Mouse (Mus musculus) embryo, embryonic 11 days (tissue): Measurements from ENCODE around the gene Cldn15.
"Not testable (repeated sequence)": the region's sequence is repeated elsewhere in the genome, so short reads cannot be mapped to it uniquely, and the experiment has no call there.

Experiments used
- DNase-seq: peaks from one replicate; pipeline ENCODE4 v3.0.0-alpha.2; 2015

Cldn15 gene

GRCm38 (mm10) chr5:136949551-136950336 is 16.7 kb upstream of the Cldn15 start:
- DNase-seq, result not testable (repeated sequence)

GRCm38 (mm10) chr5:136950521-136950920 is 15.9 kb upstream of the Cldn15 start:
- no peak for DNase-seq

- DNase-seq, result no peak
Measured at GRCm38 (mm10) chr5:136952153-136952552, 14.3 kb upstream of the Cldn15 start.

- DNase-seq, result peak; percentile 100
Measured at GRCm38 (mm10) chr5:136953015-136953414, 13.4 kb upstream of the Cldn15 start, which contains the start of gene Fis1. Gene Fis1, plus strand, starts transcription at chr5:136953275.

GRCm38 (mm10) chr5:136953440-136953951 is 12.9 kb upstream of the Cldn15 start:
- peak; percentile 17 for DNase-seq

- DNase-seq, result no peak
Measured at GRCm38 (mm10) chr5:136955622-136956021, 10.8 kb upstream of the Cldn15 start.

- no peak for DNase-seq
Measured at GRCm38 (mm10) chr5:136957250-136957649, 9.2 kb upstream of the Cldn15 start.

- no peak for DNase-seq
Measured at GRCm38 (mm10) chr5:136958991-136959605, 7.3 kb upstream of the Cldn15 start.

- no peak for DNase-seq
Measured at GRCm38 (mm10) chr5:136960053-136960452, 6.4 kb upstream of the Cldn15 start.

- DNase-seq, result no peak
Measured at GRCm38 (mm10) chr5:136961334-136961982, 5.0 kb upstream of the Cldn15 start.

GRCm38 (mm10) chr5:136961983-136962461 is 4.4 kb upstream of the Cldn15 start:
- peak; percentile 94 for DNase-seq

GRCm38 (mm10) chr5:136962501-136962900 is 3.9 kb upstream of the Cldn15 start:
- DNase-seq, result peak; percentile 88

GRCm38 (mm10) chr5:136962966-136963540 is 3.4 kb upstream of the Cldn15 start:
- no peak for DNase-seq

- no peak for DNase-seq
Measured at GRCm38 (mm10) chr5:136965210-136965609, 1.2 kb upstream of the Cldn15 start.

- no peak for DNase-seq
Measured at GRCm38 (mm10) chr5:136965686-136966085, 730 bp upstream of the Cldn15 start.

- no peak for DNase-seq
Measured at GRCm38 (mm10) chr5:136966861-136967455, 542 bp downstream of the Cldn15 start.

- DNase-seq, result no peak
Measured at GRCm38 (mm10) chr5:136967592-136967991, 1.2 kb downstream of the Cldn15 start.

- peak; percentile 53 for DNase-seq
Measured at GRCm38 (mm10) chr5:136970703-136971102, 4.3 kb downstream of the Cldn15 start.

GRCm38 (mm10) chr5:136973670-136974069 is 7.3 kb downstream of the Cldn15 start:
- DNase-seq, result no peak

- DNase-seq, result no peak
Measured at GRCm38 (mm10) chr5:136977769-136978168, 11.4 kb downstream of the Cldn15 start.

GRCm38 (mm10) chr5:136979762-136980161 is 13.3 kb downstream of the Cldn15 start:
- no peak for DNase-seq

- DNase-seq, result no peak
Measured at GRCm38 (mm10) chr5:136980974-136981373, 14.6 kb downstream of the Cldn15 start.
